Mouse (Mus musculus): Measurements from ENCODE around the gene Bsn. TPM values are rescaled to one million over a fixed set of nuclear protein-coding genes. Genes with fewer than 3 reads are reported as not detected.

The Bsn gene
- polyA plus RNA-seq (2014; fragmentation: Nextera tagmentation; extraction: Ambion mirVana) = 0.09 and 0.16 TPM in 2 replicates

- peak; percentile 31; the same call in 1 of the 2 replicates for ATAC-seq (ENCODE audit: insufficient number of reproducible peaks, insufficient read depth, low FRiP score, low read depth)
- WGBS = 4% methylated on average over 79 of the region's 91 CpGs
- H3K27ac ChIP-seq (replicated peaks in 1 of 2; ENCODE audit: control insufficient read depth in 1 of 2, insufficient read depth in 1 of 2, low read depth in 2 of 2, low read length in 2 of 2) = no peak within 1 kb of the TSS
Measured at GRCm38 (mm10) chr9:108189787-108190679, at the start of gene Bsn. Bsn (minus strand) TSS chr9:108190384.

GRCm38 (mm10) chr9:108239951-108240350, 49.8 kb upstream of the Bsn start:
- Histone ChIP-seq H3K9me3 (ENCODE audit: control insufficient read depth, low read length) (no peaks in the 10 kb centered on the region), H3K4me2 (ENCODE audit: low read length) (no peak overlapping the region), H3K4me3 (ENCODE audit: control insufficient read depth in 1 of 2, insufficient read depth in 1 of 2, low read depth in 1 of 2, low read length in 2 of 2) (no peak overlapping the region), H3K9ac (ENCODE audit: low read length) (no peak overlapping the region), H3K4me1 (ENCODE audit: control insufficient read depth in 2 of 2, insufficient read depth in 2 of 2, low read length in 2 of 2) (peaks cover 14 to 38% of the 10 kb centered on the region in 2 experiments), H3K27me3 (ENCODE audit: control insufficient read depth, insufficient read depth, low read length) (no peaks in the 10 kb centered on the region), H3K27ac (replicated peaks in 1 of 2; ENCODE audit: control insufficient read depth in 1 of 2, insufficient read depth in 1 of 2, low read depth in 2 of 2, low read length in 2 of 2) (no peak overlapping the region), H3K36me3 (ENCODE audit: control insufficient read depth, insufficient read depth, low read length) (peaks cover 24% of the 10 kb centered on the region)
- WGBS = 43% methylated on average over 5 of the region's 5 CpGs
- ATAC-seq (ENCODE audit: insufficient number of reproducible peaks, insufficient read depth, low FRiP score, low read depth) = no peak

More at GRCm38 (mm10) chr9:108189787-108190679, at the start of gene Bsn:
- no peaks in the 10 kb centered on the region for H3K9me3 ChIP-seq (ENCODE audit: control insufficient read depth, low read length)
- H3K9ac ChIP-seq (ENCODE audit: low read length) = peak within 1 kb of the TSS; percentile 8; the same call in 1 of the 2 replicates
- H3K36me3 ChIP-seq (ENCODE audit: control insufficient read depth, insufficient read depth, low read length) = no peaks in the 10 kb centered on the region
- H3K4me3 ChIP-seq (ENCODE audit: control insufficient read depth in 1 of 2, insufficient read depth in 1 of 2, low read depth in 1 of 2, low read length in 2 of 2) = peak within 1 kb of the TSS; percentile 50 to 63
- peaks cover 3 to 4% of the 10 kb centered on the region in 2 experiments; a peak in 3 of 4 replicates for H3K4me1 ChIP-seq (ENCODE audit: control insufficient read depth in 2 of 2, insufficient read depth in 2 of 2, low read length in 2 of 2)
- peak within 1 kb of the TSS; percentile 97 for H3K4me2 ChIP-seq (ENCODE audit: low read length)
- H3K27me3 ChIP-seq (ENCODE audit: control insufficient read depth, insufficient read depth, low read length) = peaks cover 38% of the 10 kb centered on the region

- H3K27ac ChIP-seq (replicated peaks in 1 of 2; ENCODE audit: control insufficient read depth in 1 of 2, insufficient read depth in 1 of 2, low read depth in 2 of 2, low read length in 2 of 2) = peak overlapping the region in 1 of 2 experiments; percentile 55; a peak in 2 of 4 replicates
- 82% methylated on average over 3 of the region's 3 CpGs for WGBS
Measured at GRCm38 (mm10) chr9:108238831-108239230, 48.6 kb upstream of the Bsn start.

GRCm38 (mm10) chr9:108238402-108238801, 48.2 kb upstream of the Bsn start:
- WGBS = 59% methylated on average over 2 of the region's 2 CpGs
- Histone ChIP-seq H3K4me2 (ENCODE audit: low read length) (no peak overlapping the region), H3K9ac (ENCODE audit: low read length) (no peak overlapping the region), H3K36me3 (ENCODE audit: control insufficient read depth, insufficient read depth, low read length) (peaks cover 24% of the 10 kb centered on the region), H3K27ac (replicated peaks in 1 of 2; ENCODE audit: control insufficient read depth in 1 of 2, insufficient read depth in 1 of 2, low read depth in 2 of 2, low read length in 2 of 2) (no peak overlapping the region), H3K4me3 (ENCODE audit: control insufficient read depth in 1 of 2, insufficient read depth in 1 of 2, low read depth in 1 of 2, low read length in 2 of 2) (no peak overlapping the region), H3K4me1 (ENCODE audit: control insufficient read depth in 2 of 2, insufficient read depth in 2 of 2, low read length in 2 of 2) (peaks cover 17 to 49% of the 10 kb centered on the region in 2 experiments), H3K9me3 (ENCODE audit: control insufficient read depth, low read length) (no peaks in the 10 kb centered on the region), H3K27me3 (ENCODE audit: control insufficient read depth, insufficient read depth, low read length) (no peaks in the 10 kb centered on the region)
- no peak for ATAC-seq (ENCODE audit: insufficient number of reproducible peaks, insufficient read depth, low FRiP score, low read depth)

More at GRCm38 (mm10) chr9:108238831-108239230, 48.6 kb upstream of the Bsn start:
- Histone ChIP-seq H3K9me3 (ENCODE audit: control insufficient read depth, low read length) (no peaks in the 10 kb centered on the region), H3K27me3 (ENCODE audit: control insufficient read depth, insufficient read depth, low read length) (no peaks in the 10 kb centered on the region), H3K4me1 (ENCODE audit: control insufficient read depth in 2 of 2, insufficient read depth in 2 of 2, low read length in 2 of 2) (peaks cover 17 to 49% of the 10 kb centered on the region in 2 experiments), H3K4me3 (ENCODE audit: control insufficient read depth in 1 of 2, insufficient read depth in 1 of 2, low read depth in 1 of 2, low read length in 2 of 2) (no peak overlapping the region), H3K36me3 (ENCODE audit: control insufficient read depth, insufficient read depth, low read length) (peaks cover 24% of the 10 kb centered on the region), H3K9ac (ENCODE audit: low read length) (no peak overlapping the region), H3K4me2 (ENCODE audit: low read length) (no peak overlapping the region)
- ATAC-seq (ENCODE audit: insufficient number of reproducible peaks, insufficient read depth, low FRiP score, low read depth) = no peak

- Histone ChIP-seq H3K4me2 (ENCODE audit: low read length) (no peak overlapping the region), H3K9ac (ENCODE audit: low read length) (no peak overlapping the region), H3K27ac (replicated peaks in 1 of 2; ENCODE audit: control insufficient read depth in 1 of 2, insufficient read depth in 1 of 2, low read depth in 2 of 2, low read length in 2 of 2) (peak overlapping the region; percentile 30 to 39; a peak in 1 of 4 replicates), H3K36me3 (ENCODE audit: control insufficient read depth, insufficient read depth, low read length) (peaks cover 18% of the 10 kb centered on the region), H3K4me3 (ENCODE audit: control insufficient read depth in 1 of 2, insufficient read depth in 1 of 2, low read depth in 1 of 2, low read length in 2 of 2) (no peak overlapping the region), H3K4me1 (ENCODE audit: control insufficient read depth in 2 of 2, insufficient read depth in 2 of 2, low read length in 2 of 2) (peaks cover 17 to 44% of the 10 kb centered on the region in 2 experiments), H3K9me3 (ENCODE audit: control insufficient read depth, low read length) (no peaks in the 10 kb centered on the region), H3K27me3 (ENCODE audit: control insufficient read depth, insufficient read depth, low read length) (no peaks in the 10 kb centered on the region)
- 30% methylated on average over 2 of the region's 2 CpGs for WGBS
- no peak for ATAC-seq (ENCODE audit: insufficient number of reproducible peaks, insufficient read depth, low FRiP score, low read depth)
Measured at GRCm38 (mm10) chr9:108234682-108235081, 44.5 kb upstream of the Bsn start.

GRCm38 (mm10) chr9:108232908-108233307, 42.7 kb upstream of the Bsn start:
- Histone ChIP-seq H3K9ac (ENCODE audit: low read length) (no peak overlapping the region), H3K36me3 (ENCODE audit: control insufficient read depth, insufficient read depth, low read length) (peaks cover 13% of the 10 kb centered on the region; the same call in 1 of the 2 replicates), H3K27ac (replicated peaks in 1 of 2; ENCODE audit: control insufficient read depth in 1 of 2, insufficient read depth in 1 of 2, low read depth in 2 of 2, low read length in 2 of 2) (no peak overlapping the region), H3K4me3 (ENCODE audit: control insufficient read depth in 1 of 2, insufficient read depth in 1 of 2, low read depth in 1 of 2, low read length in 2 of 2) (no peak overlapping the region), H3K9me3 (ENCODE audit: control insufficient read depth, low read length) (no peaks in the 10 kb centered on the region), H3K27me3 (ENCODE audit: control insufficient read depth, insufficient read depth, low read length) (no peaks in the 10 kb centered on the region), H3K4me2 (ENCODE audit: low read length) (no peak overlapping the region), H3K4me1 (ENCODE audit: control insufficient read depth in 2 of 2, insufficient read depth in 2 of 2, low read length in 2 of 2) (peaks cover 15 to 38% of the 10 kb centered on the region in 2 experiments)
- ATAC-seq (ENCODE audit: insufficient number of reproducible peaks, insufficient read depth, low FRiP score, low read depth) = no peak
- WGBS = 100% methylated on average over 2 of the region's 2 CpGs

GRCm38 (mm10) chr9:108227911-108228649, 37.9 kb upstream of the Bsn start:
- H3K27ac ChIP-seq (replicated peaks in 1 of 2; ENCODE audit: control insufficient read depth in 1 of 2, insufficient read depth in 1 of 2, low read depth in 2 of 2, low read length in 2 of 2) = peak overlapping the region; percentile 42 to 45
- H3K4me2 ChIP-seq (ENCODE audit: low read length) = no peak overlapping the region
- 52% methylated on average over 2 of the region's 2 CpGs for WGBS
- no peaks in the 10 kb centered on the region for H3K27me3 ChIP-seq (ENCODE audit: control insufficient read depth, insufficient read depth, low read length)
- H3K9me3 ChIP-seq (ENCODE audit: control insufficient read depth, low read length) = no peaks in the 10 kb centered on the region
- ATAC-seq (ENCODE audit: insufficient number of reproducible peaks, insufficient read depth, low FRiP score, low read depth) = no peak
- no peak overlapping the region for H3K4me3 ChIP-seq (ENCODE audit: control insufficient read depth in 1 of 2, insufficient read depth in 1 of 2, low read depth in 1 of 2, low read length in 2 of 2)
- H3K4me1 ChIP-seq (ENCODE audit: control insufficient read depth in 2 of 2, insufficient read depth in 2 of 2, low read length in 2 of 2) = peaks cover 2 to 12% of the 10 kb centered on the region in 2 experiments
- H3K9ac ChIP-seq (ENCODE audit: low read length) = peak overlapping the region; percentile 25; the same call in 1 of the 2 replicates
- peaks cover 8% of the 10 kb centered on the region; the same call in 1 of the 2 replicates for H3K36me3 ChIP-seq (ENCODE audit: control insufficient read depth, insufficient read depth, low read length)
